Comparison of ENCODE assay signal across 14 mouse cellular contexts in the genomic region with DNA sequence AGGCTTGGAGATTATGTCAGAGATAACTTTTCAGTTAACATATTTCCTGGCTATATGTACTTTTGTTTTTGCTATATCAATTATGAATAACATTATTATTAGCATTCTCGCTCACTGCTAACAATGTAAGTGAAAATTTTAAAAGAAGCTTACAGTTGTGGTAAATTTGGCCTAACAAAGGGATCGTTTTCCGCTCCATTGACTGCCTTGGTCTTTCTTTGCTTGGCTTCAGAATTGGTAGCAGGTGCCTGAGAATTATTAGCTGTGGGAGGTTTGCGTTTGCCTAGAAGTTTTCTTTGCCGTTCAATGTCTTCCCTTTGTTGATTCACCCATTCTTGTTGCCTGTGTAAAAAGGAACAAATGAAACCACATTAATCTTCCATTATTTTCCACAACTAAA.
"Had no signal": no experiment of that assay in that cellular context is flagged by ENCODE, and none has a peak within 500 bp of the region (broad histone marks: within the 10 kb centered on the region; RNA-seq: fewer than 3 reads in every experiment).

No protein-coding gene starts in this region.

- H3K4me1 ChIP-seq: midbrain, embryonic 10.5 days; neural tube, embryonic 12.5 days; stomach, embryonic 15.5 days had no signal

- H3K4me3 ChIP-seq: midbrain, embryonic 10.5 days; midbrain, embryonic 12.5 days; neural tube, embryonic 12.5 days; stomach, embryonic 15.5 days had no signal

- H3K4me2 ChIP-seq: lung, embryonic 14.5 days; midbrain, embryonic 12.5 days; neural tube, embryonic 12.5 days; stomach, embryonic 15.5 days had no signal

- H3K9me3 ChIP-seq: midbrain, embryonic 10.5 days; midbrain, embryonic 12.5 days; neural tube, embryonic 12.5 days; stomach, embryonic 15.5 days had no signal

- H3K9ac ChIP-seq: lung, embryonic 14.5 days; midbrain, embryonic 12.5 days; neural tube, embryonic 12.5 days; stomach, embryonic 15.5 days had no signal

- DNase-seq: lung, adult 18-20 months; lung, embryonic 14.5 days; lung, postnatal 10 days; lung, postnatal 4 days; midbrain, embryonic 14.5 days; right cerebral cortex, postnatal 14 days; thymus, adult 2 months; thymus, postnatal 25 days; thymus, postnatal 4 days had no signal

- H3K27ac ChIP-seq: midbrain, embryonic 10.5 days; neural tube, embryonic 12.5 days; stomach, embryonic 15.5 days; stomach, postnatal 0 days had no signal

- H3K27me3 ChIP-seq: midbrain, embryonic 12.5 days; neural tube, embryonic 12.5 days; stomach, embryonic 15.5 days had no signal
